Mouse (Mus musculus) gastrocnemius, postnatal 10 days (tissue): ENCODE data around the gene Dcun1d4. TPM values are rescaled to one million over a fixed set of nuclear protein-coding genes. Genes with fewer than 3 reads are reported as not detected.

Source experiments
- DNase-seq: peaks from one replicate; pipeline ENCODE4 v3.0.0; 2021; ENCODE audit warnings: mixed read lengths
- total RNA-seq, 2 experiments: library from RNA; stranded (reverse); gene quantifications; 2 replicates each; pipeline ENCODE4 v1.2.3; 2021

Gene Dcun1d4
- total RNA-seq, 2 experiments from 2014 or later, result 8.7 to 12.0 TPM

DNA sequence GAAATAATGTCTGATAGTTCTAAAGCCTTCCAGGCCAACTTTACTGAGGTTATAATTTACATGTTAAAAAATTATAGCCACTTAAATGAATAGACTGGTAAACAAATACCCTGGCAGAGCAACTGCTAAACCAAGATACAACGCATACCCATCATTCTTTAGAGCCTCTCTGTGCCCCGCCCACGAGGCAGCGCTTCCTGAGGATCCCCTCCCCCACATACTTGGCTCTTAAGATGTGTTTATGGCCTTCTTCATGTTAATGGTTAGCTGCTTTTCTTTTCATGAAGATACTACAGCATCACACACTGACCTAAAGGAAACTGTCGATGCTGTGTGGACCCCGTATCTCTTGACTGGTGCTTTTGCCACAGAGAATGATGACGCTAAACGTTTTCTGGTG lies 17.8 kb downstream of the Dcun1d4 start:
- no peak for DNase-seq

DNA sequence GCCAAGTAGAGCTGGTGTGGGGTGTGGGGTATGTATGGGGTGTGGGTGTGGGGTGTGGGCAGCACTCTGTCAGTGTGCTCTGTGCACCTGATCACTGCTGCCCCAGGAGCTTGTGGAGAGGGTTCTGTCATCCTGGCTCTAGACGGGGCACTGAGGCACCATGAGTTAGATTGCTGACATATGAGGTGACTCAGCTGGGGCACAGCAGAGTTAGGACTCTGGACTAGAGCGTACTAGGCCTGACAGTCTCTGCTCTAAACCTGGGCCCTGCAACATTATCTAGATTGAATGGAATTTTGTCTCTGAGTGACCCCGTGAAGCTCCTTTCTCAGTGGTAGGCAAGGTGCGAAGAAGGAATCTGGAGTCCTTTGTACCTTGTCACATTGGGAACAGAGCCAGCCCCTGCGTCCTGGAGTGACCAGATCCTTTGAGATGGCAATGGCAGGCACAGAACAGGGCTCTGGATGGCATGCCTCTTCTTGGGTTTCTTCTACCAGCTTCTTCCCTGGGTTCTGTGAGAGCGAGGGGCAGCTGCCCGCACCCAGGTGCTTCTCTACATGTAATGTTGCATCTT lies 20.2 kb downstream of the Dcun1d4 start:
- no peak for DNase-seq

DNA sequence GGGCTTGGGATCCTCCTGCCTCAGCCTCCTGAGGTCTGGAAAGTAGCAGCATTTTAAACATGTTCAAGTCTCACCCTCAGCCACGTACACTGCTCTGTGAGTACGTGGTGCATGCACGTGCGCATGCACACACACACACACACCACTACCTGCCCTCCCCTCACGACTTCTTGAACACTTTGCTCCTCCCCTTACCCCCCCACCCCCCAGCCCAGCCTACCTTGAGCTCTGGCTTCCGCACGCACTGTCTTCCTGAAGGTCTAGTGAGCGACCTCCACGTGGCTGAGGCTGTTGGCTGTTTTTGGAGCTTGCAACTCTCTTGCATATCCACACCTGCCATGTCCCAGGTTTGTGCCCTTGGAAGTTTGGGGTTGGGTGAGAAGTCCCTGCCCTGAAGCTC lies 21.6 kb downstream of the Dcun1d4 start:
- DNase-seq, result no peak

DNA sequence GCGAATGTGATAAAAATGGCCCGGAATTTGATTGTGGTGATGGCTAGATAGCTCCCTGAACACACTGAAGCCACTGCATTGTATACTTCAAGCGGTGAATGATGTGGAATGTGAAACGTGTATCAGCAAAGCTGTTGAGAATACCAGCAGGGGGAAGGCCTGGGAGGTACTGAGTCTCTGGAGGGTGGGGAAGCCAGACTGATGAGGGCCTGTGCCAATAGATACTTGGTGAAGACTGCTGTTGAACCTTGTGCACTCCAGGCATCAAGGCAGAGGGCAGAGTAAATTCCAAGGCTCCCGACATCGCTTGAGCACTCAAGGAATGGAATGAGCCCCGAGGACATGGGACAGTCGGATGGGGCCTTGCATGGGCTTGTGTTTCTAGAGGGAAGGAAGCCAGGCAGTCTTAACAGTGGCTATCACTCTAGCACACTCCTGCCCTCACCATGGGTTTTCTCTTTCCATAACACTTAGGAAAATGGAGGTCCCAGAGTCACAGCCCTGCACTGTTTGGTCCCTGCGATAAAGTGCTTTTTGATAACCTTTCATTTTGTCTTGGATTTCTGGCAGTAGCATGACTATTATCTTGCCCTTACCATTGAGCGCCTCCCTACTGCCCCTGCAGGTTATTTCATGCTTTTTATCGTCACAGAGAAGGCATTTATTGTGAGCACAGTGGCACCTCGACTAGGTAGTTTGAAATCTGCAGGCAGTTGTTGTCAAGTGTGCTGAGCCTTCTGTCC lies 22.4 kb downstream of the Dcun1d4 start:
- DNase-seq, result no peak

DNA sequence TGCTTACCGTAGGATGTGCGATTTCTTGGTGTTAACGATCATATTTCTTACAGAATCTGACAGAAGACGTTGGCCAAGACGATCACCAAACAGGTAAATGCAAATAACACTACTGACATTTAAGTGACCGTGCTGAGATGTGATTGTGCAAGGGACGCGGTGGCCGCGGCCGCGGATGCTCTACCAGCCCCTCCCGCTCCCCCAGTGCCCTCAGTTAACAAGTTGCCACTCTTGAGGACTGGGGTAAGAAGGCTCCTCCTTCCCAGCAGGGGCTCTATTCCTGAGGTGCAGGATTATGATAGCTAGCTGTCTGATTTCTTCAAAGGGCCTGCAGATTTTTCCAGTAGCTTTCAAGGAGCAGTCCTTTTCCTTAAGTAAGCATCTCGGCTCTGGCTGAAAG lies 30.3 kb downstream of the Dcun1d4 start:
- no peak for DNase-seq

DNA sequence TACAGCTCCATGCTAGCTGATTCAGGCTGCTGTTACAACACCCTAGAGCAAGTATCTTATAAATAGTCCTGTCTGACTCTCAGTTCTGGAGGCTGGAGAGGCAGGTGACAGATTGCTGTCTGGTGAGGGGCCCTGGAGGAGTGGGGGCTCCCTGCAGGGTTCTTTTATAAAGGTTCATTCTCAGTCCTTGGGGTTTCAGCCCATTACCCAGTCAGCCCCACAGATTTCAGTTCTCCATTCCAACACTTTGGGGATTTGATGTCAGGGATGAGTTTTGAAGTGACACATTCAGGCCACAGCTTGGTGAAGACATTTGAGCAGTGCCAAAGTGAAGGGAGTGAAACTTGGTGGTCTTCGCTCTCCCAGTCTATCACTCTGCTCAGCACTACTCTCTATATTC lies 31.4 kb downstream of the Dcun1d4 start:
- no peak for DNase-seq

DNA sequence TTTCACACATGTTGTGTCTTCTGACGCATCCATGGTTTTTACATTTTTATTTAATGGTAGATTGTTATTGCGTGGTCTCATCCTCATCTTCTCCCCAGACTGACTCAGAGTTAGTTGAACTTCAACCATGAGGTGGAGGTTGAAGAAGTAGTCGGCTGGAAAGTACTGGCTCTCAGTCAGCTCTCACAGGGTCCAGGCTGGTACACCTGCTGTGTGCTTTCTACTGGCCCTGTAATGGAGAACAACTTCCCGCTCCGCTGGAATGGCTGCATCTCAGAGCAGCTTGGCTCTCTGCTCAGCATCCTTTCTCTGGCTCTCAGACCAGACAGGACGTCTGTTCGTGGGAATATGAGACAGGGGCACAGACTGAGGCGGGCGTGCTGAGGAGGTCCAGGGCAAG lies 31.9 kb downstream of the Dcun1d4 start:
- no peak for DNase-seq

DNA sequence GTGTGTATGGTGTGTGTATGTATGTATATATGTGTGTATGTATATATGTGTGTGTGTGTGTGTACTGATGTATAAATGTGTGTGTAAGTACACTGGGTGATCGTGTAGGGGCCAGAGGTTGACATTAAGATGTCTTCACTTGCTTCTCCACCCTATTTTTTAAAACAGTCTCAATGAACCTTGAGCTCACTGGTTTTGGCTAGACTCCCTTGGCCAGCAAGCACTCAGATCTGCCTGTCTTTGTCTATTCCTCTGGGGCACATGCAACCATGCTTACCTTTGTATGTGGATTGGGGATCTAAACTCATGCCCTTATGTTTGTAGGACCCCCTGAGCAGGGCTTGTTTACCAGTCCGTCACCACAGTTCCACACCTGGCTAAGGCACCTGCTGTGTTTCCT lies 33.4 kb downstream of the Dcun1d4 start:
- no peak for DNase-seq

DNA sequence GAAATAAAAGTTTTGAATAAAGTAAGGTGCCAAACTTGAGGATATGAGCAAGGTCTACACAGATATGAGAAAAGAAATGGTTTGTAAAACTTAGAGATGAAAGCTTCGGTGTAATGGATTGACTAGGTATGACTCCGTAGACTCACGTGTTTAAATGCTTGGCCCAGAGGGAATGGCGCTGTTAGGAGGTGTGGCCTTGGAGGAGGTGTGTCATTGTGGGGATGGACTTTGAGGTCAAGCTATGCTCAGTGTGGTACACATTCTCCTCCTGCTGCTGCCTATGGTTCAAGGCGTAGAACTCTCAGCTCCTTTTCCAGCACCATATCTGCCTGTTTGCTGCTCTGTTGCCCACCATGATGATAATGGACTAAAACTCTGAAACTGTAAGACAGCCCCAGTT lies 36.5 kb downstream of the Dcun1d4 start:
- DNase-seq, result no peak

DNA sequence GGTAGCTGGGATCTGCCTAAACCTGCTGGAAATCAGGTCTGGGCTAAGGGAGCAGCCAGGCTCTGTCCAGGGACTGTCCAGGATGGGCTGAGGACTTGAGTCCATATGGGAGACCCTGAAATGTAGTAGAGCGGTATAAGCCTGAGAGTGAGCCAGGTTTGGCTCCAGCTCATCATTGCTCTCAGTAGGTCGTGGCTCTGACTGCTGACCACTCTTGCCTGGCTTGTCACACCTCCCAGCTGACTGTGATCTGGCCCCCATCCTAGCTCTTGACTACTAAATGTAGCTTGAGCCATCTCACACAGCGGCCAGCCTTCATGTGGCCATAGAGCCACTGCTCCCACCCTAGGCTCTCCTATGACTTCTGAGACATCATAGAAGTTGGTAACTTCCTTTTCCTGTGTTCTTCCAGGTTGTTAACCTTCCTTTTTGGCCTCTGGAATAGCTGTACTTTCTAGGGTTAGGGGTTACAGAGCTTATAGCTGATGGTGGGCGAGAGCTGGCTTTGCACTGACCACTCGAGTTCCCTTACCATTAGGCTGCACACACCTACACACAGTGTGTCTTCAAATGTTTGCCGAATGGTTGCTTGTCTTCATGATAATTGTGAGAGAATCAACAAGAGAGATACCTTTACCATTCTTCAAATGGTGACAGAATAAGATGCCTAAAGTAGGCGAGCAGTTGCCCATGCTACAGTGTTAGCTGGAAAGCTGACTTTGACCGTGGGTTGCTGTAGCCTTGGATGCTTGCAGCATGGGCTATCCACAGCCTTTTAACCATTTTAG lies 37.8 kb downstream of the Dcun1d4 start:
- DNase-seq, result no peak

DNA sequence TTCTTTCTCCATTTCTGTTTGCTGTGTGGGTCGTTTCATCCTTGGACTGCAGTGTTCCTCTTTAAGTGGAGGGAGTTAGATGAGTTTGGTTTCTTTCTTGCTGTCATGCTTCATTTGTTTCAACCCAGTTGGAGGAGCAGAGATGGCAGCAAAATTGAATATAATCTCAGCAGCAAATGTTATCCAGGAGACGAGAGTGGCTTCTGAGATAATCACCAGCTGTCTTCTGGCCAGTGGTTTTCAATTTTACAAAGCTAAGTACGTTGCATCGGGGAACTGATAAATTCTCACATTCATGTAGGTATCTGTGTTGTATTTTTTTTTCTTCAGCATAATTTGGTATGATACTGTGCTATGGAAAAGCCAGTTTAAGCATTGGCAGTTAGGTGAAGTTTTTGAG lies 40.0 kb downstream of the Dcun1d4 start:
- DNase-seq, result no peak

DNA sequence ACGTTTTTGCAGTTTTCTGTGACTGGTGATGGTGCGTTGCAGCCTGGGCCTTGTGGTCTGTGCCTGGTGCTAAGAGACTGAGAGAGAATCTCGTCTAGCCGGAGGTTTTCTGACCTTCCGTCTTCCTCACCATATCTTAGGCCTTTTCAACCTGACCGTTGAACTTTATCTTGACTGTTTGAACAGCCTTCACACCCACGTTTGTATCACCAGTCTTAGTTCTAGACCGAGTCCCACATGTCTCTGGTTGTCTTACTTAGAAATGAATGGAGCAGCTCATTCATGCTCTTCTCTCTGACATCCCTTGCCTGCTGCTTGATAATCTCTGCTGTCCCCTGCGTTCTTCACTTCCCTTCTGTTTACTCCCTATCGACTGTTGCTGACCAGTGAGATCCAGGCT lies 42.4 kb downstream of the Dcun1d4 start:
- no peak for DNase-seq

DNA sequence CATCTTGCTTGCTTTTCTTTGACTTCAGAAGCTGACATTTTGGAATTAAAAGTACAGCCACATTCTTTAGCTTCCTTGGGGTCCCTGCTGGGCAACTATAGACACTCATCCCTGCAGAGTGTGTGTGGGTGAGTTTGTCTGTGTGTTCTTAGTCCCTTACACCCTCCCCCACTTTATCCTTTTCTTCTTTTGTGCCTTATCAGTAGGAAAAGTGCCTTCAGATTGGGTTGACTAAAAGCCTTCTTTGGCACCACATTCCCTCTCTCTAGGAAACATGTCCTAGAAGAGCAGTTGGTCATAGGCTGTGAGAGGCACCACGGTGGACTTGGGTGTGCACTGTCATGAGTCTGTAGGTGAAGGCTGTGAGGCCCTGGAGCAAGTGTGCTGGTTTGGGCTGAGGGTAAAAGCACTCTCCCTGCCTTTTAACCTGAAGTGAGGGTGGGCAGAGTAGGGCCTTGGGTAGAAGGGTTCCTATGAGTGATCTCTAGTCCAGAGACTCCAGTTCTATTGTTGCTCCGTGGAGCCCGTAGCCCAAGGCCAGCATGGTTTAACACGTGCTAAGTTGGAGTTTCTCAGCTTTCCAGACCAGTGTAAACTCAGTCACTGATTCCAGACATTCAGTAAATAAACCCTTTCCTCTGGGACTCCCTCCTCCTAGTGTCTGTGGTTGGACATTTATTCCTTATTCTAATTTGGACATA lies 43.6 kb downstream of the Dcun1d4 start:
- DNase-seq, result no peak

DNA sequence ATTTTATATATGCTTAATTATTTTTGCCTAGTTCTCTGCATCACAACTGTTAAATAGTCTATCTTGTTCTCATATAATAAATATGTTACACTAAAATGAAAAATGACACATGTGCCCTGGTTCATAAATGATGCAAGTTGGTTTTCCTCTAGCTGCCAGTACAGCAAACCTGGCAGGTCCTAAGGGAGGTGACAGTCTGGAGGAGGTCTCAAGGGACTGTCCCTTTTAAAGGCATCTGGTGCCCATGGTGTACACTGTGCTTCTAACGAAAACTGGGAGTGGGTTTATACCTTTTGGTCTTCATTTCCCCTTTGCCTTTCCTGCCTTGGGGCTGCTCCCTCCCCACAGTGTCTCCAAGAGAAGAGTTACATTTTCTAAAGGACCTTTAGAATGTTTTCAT lies 51.4 kb downstream of the Dcun1d4 start:
- DNase-seq, result no peak

DNA sequence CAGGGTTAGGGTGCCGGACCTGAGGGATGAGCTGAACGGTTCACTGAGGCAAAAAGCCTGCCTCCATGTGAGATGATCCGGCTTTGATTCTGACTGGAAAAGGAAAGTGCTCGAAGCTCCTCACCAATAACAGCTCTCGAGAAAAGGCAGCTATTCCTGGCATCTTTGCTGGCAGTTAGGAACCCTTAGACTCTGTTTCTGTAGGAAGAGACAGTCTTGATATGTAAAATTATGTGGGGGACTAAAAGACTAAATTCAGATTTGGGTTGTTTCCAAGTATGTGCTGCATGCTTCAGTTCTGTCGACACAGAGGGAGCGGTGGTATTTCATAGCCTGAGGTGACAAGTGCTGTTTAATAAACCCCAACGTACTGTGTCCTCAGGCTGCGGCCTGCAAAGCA lies 52.1 kb downstream of the Dcun1d4 start:
- DNase-seq, result no peak

DNA sequence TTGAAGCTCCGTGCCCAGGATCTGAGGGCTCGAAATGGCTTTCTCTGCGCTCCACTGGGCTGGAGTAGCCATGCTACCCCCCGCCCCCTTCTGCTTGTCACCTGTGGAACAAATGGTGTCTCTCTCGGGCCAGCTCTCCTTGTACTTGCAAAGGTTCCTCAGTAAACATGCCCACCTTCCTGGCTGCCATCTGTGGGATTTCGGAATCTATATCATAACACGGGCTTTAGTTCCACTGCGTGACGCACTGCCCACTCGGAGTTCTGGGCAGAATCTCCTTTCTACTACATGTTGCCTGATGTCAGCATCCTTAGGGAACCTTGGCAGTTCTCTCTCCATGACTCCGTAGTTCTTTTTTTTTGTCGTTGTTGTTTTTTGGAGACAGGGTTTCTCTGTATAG lies 56.9 kb downstream of the Dcun1d4 start:
- DNase-seq, result no peak

DNA sequence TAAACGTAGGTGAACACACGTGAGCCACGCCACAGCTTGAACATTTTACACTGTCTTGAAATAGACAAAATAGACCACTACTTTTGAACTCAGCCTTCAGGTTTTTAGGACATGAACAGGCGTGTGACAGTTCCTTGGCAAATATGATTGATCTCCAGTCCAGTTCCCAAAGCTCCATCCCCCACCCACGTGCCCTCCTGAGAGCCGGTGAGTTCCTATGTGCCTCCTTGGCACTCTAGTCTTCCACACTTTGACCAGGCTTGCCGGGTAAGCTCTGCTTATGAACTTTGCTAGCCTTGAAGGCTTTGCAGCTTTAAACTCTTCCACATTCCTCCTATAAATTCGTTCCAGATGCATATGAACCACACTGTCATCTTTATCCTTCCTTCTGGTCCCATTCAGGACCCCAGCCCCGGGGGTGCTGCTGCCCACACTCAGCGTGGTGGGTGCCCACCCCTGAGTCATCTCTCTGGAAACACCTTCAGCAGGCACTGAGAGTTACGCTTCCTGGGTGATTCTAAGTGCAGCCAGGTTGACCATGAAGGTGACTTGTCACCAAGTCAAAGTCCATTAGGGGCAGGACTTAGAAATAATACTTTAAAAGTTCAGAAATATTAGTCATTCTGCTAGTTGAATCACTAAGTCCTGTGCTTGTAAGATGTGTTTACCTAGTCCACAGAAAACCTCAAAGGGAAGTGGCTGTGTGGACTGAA lies 57.9 kb downstream of the Dcun1d4 start:
- no peak for DNase-seq

DNA sequence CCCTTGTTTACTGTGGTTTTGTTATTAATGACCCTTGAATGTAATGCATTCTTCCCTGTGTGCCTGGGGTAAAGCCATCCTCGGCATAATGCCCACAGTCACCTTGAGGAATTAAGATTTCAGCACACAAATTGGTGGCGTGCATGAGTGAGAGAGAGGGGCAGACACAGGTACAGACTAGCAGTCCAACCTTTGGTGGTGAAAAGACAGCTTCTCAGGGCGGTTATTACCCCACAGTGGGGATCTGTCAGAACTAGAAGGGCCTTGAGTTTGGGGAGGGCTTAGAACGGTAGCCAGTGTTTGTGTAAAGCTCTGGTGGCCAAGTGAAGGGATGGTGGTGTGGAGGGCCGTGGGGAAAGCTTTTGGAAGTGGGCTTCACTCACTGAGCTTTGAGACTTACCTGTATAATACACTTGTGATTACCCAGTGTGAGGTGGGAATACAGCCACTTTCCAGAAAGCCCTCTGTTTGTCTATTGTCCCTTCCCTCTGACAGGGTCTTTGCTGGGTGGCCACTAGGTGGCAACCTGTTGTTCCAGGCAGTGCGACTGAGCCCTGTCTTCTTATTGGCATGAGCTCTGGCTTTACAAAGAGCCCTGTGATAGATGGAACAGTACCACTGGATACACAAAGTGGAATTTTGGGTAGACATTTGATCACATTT lies 59.2 kb downstream of the Dcun1d4 start:
- peak; percentile 46 for DNase-seq

DNA sequence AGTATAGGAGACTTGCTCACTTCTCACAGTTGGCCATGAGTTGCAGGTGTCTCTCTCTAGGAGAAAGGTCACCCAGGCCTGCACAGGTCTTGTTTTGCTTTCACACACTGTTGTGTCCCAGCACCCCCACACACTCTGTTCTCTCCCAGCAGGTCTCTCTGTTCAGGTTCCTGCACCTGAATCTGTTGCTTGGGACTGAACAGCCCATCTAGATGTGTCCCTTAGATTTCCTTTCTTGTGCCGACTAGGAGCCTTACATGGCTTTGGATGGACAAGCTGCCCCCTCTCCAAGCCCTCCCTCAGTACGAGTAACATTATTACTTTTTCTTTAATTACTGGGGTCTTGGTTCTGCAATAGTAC lies 59.7 kb downstream of the Dcun1d4 start:
- no peak for DNase-seq

DNA sequence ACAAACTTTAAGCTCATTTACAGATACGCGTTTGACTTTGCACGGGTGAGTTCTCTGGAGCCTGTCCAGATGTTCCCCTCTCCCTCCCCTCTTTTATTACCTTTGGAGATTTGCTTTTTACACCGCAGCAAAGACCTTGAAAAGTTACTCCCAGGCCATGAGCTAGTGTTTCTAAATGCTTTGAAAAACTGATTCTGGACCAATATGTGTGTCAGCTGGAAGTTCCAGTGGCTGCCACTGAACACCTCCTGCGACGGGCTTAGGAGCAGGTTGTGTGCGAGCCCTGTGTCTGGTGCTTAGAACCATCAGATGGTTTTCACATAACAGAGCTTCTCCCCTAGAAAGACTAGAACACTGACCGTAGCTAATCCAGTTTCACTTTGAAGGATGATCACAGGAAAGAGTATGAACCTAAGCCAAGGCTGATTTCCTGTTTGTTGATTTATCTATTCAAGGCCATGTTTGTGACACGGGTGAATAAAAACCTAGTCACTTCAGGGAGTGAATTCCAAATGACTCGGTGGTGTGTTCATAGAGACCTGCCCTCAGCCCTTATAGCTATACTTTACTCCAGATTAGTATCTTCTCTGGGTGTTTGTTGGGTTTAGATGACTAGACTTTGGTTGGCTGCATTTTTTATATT lies 63.4 kb downstream of the Dcun1d4 start:
- DNase-seq, result no peak

DNA sequence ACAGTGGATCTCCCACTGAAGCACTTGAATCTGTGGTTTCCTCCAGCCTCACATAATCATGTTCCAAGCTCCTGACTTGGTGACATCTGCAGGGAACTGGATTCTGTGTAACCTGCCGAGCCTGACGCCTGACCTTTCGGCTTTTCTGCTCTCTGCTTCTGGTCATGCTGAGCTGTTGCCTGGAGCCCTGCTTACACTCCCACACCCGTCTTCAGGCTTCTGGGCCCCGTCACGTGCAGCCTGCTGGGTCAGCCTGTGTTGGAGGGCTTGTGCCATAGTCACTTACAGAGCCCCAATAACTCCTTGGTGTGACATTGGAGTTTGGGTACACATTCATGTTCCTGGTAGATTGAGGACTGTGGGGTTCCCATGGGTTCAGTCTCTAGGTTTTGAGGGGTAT lies 64.8 kb downstream of the Dcun1d4 start:
- no peak for DNase-seq
